Mouse (Mus musculus): ENCODE measurements around the gene Ccnk. TPM values are rescaled to one million over a fixed set of nuclear protein-coding genes. Genes with fewer than 3 reads are reported as not detected.

Ccnk gene
- total RNA-seq, 4 experiments from 2014 or later: 25.9 to 30.3 (median 28.2) TPM

DNA sequence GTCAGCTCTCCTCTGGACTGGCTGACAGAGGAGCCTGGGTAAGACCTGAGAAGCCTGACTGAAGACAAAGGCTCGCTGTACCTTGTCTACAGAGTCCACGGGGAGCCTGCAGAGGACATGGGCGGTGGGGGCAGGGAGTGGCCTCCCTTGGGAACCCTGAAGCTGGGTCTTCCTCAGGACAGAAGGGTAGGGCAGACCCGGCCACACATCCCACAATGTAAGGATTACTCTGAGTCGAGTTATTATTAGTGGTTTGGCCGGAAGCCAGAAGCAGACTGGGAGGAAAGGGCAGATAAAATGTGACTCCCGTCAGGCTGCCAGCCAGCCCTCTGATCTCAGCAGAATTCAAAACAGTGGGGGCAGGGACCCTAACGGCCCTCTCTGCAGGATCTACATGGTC, 65.4 kb downstream of the Ccnk start:
- no peak for DNase-seq (ENCODE audit: low spot score in 2 of 2)

DNA sequence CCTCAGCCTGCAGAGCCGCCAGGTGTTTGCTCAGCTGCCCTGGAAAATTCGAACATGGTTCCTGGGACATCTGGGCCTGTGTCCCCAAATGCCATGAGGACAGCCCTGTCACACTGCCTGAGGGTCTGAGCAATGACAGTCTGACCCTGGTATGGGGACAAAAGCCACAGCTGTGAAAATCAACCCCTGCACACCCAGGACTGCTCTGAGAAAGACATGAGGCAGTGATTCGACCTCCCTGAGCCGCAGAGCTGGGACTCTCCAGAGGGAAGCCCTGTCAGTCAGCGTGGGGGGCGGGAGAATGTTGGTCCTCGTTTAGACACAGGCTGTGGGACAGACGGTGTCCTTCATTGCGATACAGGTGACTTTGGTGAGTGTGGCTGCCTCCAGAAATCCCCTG, 66.2 kb downstream of the Ccnk start:
- no peak for DNase-seq (ENCODE audit: low spot score in 2 of 2)

DNA sequence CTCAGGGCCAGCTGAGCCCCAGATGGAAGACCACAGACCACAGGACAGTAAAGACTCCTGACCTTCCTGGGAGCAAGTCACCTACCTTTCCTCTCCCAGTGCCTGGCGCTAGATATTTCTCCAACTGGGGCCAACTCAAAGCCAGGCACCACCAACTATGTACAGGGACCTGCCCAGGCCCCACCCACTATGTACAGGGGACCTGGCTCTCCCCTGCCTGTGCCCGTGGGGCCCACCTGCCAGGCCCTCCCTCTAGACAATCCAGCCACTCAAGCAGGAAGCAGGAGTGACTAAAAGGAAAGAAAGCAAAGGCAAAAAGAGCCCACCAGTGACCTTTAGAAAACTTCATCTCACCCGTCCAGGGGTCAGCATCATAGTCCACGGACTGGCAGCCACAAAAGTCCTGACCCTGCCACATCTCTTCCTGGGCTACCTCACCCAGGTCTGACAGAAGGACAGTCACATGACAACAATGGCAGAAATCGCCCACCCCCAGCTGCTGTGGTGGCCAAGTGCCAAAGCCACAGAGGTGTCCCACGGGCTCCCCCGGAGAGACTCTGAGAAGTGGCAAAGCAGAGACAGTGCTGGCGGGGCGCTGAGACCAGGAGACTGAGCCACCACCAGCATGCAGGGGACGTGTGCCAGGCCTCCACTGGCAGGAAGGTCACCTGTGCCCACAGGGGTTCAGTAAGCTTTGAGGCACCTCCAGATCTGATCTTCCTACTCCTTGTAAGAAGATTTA, 67.6 kb downstream of the Ccnk start:
- no peak for DNase-seq (ENCODE audit: low spot score in 2 of 2)

GRCm38 (mm10) chr12:108249019-108249418, 69.6 kb downstream of the Ccnk start:
- no peak for DNase-seq (ENCODE audit: low spot score in 2 of 2)

GRCm38 (mm10) chr12:108249522-108249921, 70.1 kb downstream of the Ccnk start:
- DNase-seq (ENCODE audit: low spot score in 2 of 2): no peak

GRCm38 (mm10) chr12:108251034-108251792, 71.8 kb downstream of the Ccnk start:
- no peak for DNase-seq (ENCODE audit: low spot score in 2 of 2)

DNA sequence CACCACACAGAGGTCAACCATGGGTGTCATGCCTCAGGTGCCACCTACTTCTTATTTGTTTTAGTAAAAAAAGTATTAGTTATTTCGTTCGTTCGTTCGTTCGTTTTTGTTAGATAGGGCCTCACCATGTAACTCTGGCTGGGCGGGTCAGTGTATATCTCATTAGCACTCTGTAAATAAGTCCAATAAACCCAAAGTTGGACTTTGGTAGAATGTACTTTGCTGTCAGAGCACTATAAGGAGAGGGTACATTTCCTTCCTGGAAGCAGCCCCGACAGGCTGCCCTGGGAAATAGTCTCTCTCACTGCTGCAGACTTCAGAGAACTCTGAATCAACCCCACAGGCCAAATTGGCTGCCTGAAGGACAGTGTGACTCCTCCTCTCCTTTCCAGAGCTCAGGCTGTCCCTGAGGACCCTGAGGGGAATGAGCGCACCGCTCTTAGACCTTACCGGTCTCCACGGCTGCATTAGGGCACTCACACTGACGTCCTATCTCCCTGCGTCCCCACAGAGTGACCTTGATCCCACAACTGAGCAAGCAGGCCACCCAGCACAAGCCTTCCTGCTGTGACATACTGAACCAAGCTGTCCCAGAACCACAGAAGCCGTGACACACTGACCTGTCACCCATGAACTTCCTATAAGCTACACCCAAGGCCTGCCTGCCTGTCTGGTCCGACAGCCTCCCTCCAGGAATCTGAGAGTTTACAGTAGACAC, 72.6 kb downstream of the Ccnk start:
- no peak for DNase-seq (ENCODE audit: low spot score in 2 of 2)

Other genes with a start within 250 kb of the Ccnk start
- 100 to 1,000 TPM in 2 of 4 experiments, 10 to 100 TPM in 2; 82.0 to 102 (median 95.3) TPM for gene Bcl11b, start 176.0 kb upstream of the Ccnk start, total RNA-seq (2022)
- 100 to 1,000 TPM; 184 to 213 (median 200) TPM for gene Setd3, start 265 bp upstream of the Ccnk start, total RNA-seq (2022)
- gene Ccdc85c, start 95.8 kb downstream of the Ccnk start, total RNA-seq (2022): 10 to 100 TPM; 71.7 to 85.8 (median 80.1) TPM
- 10 to 100 TPM in 3 of 4 experiments, 1 to 10 TPM in 1; 9.4 to 11.2 (median 10.7) TPM for gene Hhipl1, start 126.7 kb downstream of the Ccnk start, total RNA-seq (2022)
- gene Cyp46a1, start 154.8 kb downstream of the Ccnk start, total RNA-seq (2022): 100 to 1,000 TPM; 254 to 259 (median 256) TPM
- gene Eml1, start 191.4 kb downstream of the Ccnk start, total RNA-seq (2022): 10 to 100 TPM; 60.1 to 66.2 (median 60.8) TPM